Mouse (Mus musculus) bone marrow macrophage, adult 2 months (primary cell): ENCODE measurements around the gene Clic3.

Source experiments
- CTCF ChIP-seq: IDR thresholded peaks from 2 replicates; pipeline ENCODE4 v1.5.1; 2012; ENCODE audit warnings: low read depth, mild to moderate bottlenecking, low read length, moderate library complexity
- POLR2A ChIP-seq: IDR thresholded peaks from 2 replicates; pipeline ENCODE4 v1.6.1; 2012; ENCODE audit warnings: mild to moderate bottlenecking, low read depth, low read length, borderline replicate concordance

DNA sequence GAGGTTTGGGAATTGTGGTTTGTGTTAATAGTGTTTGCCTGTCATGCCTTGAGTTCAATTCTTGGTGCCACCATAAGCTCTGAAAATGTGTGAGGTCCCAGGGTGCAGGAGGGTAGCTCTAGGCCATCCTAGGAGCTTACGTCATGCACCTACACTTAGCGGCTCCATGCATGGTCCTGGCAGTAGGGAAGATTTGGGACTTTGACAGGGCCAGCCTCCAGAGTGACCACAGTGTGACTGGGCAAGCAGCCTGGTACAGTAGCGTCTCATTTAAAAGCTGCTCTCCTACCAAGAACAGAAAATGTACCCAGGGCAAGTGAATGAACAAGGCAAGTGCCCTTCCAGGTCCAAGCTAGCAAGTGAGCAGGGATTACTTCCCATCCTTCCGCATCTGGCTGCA, 49.2 kb downstream of the Clic3 start:
- TF ChIP-seq CTCF (no peak), POLR2A (no peak)
